Mouse (Mus musculus) hematopoietic stem cell, adult 5-6 weeks (primary cell): ENCODE results near the gene Gm4201. TPM values are rescaled to one million over a fixed set of nuclear protein-coding genes. Genes with fewer than 3 reads are reported as not detected.
"Not testable (repeated sequence)": the region's sequence is repeated elsewhere in the genome, so short reads cannot be mapped to it uniquely, and the experiment has no call there.

Source experiments
- ATAC-seq, 2 experiments: fragments of 125-278 bp in 1 of 2; replicated peaks in 1 of 2; 2 replicates each; pipeline ENCODE4 v1.8.0; 2016 to 2017; ENCODE audit warnings: inconsistent platforms in 2 of 2, mild to moderate bottlenecking in 2 of 2, moderate number of reproducible peaks in 2 of 2, low read depth in 1 of 2, moderate TSS enrichment in 1 of 2; ENCODE audit not compliant: low FRiP score in 2 of 2, poor library complexity in 2 of 2, severe bottlenecking in 2 of 2, insufficient read depth in 1 of 2, low TSS enrichment in 1 of 2
- total RNA-seq: library from RNA; stranded (forward); fragments of 172-1452, 232-1000 nt; gene quantifications from 2 replicates; pipeline ENCODE4 v1.2.3, GENCODE M21; 2017

Gene Gm4201
- total RNA-seq = not detected in 2 replicates

DNA sequence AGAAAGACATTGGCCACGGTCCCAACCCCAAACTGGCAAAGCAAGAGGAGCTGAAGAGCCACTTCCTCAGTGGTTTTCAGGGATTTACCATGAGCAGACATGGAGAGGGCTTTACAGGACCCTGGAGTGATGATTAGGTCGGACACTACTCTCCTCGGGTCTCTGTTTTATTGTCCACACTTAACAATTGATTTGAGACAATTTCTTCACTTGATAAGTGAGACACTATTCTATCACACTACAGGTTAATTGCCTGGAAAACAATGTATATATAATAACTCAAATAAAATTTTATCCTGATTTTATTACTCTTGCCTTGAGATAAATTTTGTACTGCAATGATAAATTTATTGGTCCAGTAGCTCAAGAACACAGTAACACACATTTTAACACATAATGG lies at the start of gene Gm4201:
Gene Gm4201 (minus strand): TSS at position 101 of the 400 bp plus-strand sequence.
- ATAC-seq = not testable (repeated sequence)

DNA sequence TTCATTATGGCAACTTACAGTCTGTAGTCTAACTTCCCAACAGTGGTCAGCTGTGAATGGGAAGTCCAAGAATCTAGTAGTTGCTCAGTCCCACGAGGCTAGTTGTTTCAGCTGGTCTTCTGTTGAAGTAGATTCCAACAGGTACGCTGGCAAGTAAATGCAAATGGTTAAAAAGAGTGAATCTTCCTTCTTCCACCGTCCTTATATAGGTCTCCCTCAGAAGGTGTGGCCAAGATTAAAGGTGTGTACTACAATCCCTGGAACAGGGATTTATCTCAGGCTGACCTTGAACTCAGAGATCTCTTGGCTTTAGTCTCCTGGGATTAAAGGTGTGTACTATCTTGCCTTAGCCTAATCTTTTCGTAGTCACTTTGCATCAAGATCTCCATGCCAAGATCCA lies 22.9 kb upstream of the Gm4201 start, which contains the start of gene Gm4565:
Gene Gm4565 (minus strand): TSS at position 101 of the 400 bp plus-strand sequence.
- not testable (repeated sequence) for ATAC-seq

DNA sequence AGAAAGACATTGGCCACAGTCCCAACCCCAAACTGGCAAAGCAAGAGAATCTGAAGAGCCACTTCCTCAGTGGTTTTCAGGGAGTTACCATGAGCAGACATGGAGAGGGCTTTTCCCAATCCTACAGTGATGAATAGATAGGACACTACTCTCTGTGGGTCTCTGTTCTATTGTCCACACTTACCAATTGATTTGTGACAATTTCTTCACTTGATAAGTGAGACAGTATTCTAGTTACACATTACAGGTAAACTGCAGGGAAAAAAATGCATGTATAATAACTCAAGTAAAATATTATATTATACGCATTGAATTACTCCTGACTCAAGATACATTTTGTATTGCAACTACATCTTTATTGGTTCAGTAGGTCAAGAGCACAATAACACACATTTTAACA lies 30.4 kb downstream of the Gm4201 start, which contains the start of gene Gm8677:
Gene Gm8677 (minus strand): TSS at position 101 of the 400 bp plus-strand sequence.
- ATAC-seq = not testable (repeated sequence)

DNA sequence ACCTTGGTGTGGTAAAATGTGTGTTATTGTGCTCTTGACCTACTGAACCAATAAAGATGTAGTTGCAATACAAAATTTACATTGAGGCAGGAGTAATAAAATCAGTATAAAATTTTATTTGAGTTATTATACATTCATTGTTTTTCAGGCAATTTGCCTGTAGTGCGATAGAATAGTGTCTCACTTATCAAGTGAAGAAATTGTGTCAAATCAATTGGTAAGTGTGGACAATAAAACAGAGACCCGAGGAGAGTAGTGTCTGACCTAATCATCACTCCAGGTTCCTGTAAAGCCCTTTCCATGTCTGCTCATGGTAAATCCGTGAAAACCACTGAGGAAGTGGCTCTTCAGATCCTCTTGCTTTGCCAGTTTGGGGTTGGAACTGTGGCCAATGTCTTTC lies 42.5 kb downstream of the Gm4201 start, which contains the start of gene Vmn1r152:
Gene Vmn1r152 (plus strand): TSS at position 301 of the 400 bp plus-strand sequence.
- not testable (repeated sequence) for ATAC-seq

Other genes starting within 250 kb of the Gm4201 start
- not detected in 2 replicates for gene Gm4187, start 235.6 kb downstream of the Gm4201 start, total RNA-seq
- not detected in 2 replicates for gene Gm8660, start 194.3 kb downstream of the Gm4201 start, total RNA-seq
- gene Vmn1r148, start 151.8 kb downstream of the Gm4201 start, total RNA-seq = not detected in 2 replicates
- gene Vmn1r149, start 127.1 kb downstream of the Gm4201 start, total RNA-seq = not detected in 2 replicates
- gene Gm10665, start 101.3 kb downstream of the Gm4201 start, total RNA-seq = not detected in 2 replicates
- gene Vmn1r151, start 65.7 kb downstream of the Gm4201 start, total RNA-seq = not detected in 2 replicates
- not detected in 2 replicates for gene Vmn1r152, start 42.4 kb downstream of the Gm4201 start, total RNA-seq
- gene Gm8677, start 30.5 kb downstream of the Gm4201 start, total RNA-seq = not detected in 2 replicates
- gene Gm4565, start 22.8 kb upstream of the Gm4201 start, total RNA-seq = not detected in 2 replicates
- not detected in 2 replicates for gene Vmn1r155, start 92.7 kb upstream of the Gm4201 start, total RNA-seq
- not detected in 2 replicates for gene Gm8693, start 127.0 kb upstream of the Gm4201 start, total RNA-seq
- gene Gm4567, start 154.4 kb upstream of the Gm4201 start, total RNA-seq = not detected in 2 replicates
- gene Vmn1r157, start 196.4 kb upstream of the Gm4201 start, total RNA-seq = not detected in 2 replicates
- gene Vmn1r158, start 225.4 kb upstream of the Gm4201 start, total RNA-seq = not detected in 2 replicates